Mouse (Mus musculus) testis, adult 2 months (tissue): ENCODE data around the gene Chek2.

Source experiments
- CTCF ChIP-seq: fragments of 200-500 bp; IDR thresholded peaks from 2 replicates; pipeline ENCODE4 v1.5.1; 2012; ENCODE audit warnings: low read depth, mild to moderate bottlenecking, inconsistent platforms, low read length, moderate library complexity; ENCODE audit not compliant: control insufficient read depth, insufficient read depth, insufficient replicate concordance
- POLR2A ChIP-seq: fragments of 200-500 bp; IDR thresholded peaks from 2 replicates; pipeline ENCODE4 v1.6.1; 2012; ENCODE audit warnings: low read depth, mild to moderate bottlenecking, inconsistent platforms, low read length, moderate library complexity; ENCODE audit not compliant: control insufficient read depth

- TF ChIP-seq CTCF (no peak), POLR2A (no peak)
Measured at GRCm38 (mm10) chr5:110898169-110898568, 58.4 kb downstream of the Chek2 start.
